Mouse (Mus musculus) hindbrain, embryonic 14.5 days (tissue): ENCODE measurements around the gene Gm20820. TPM values are rescaled to one million over a fixed set of nuclear protein-coding genes. Genes with fewer than 3 reads are reported as not detected.
"Not testable (repeated sequence)": the region's sequence is repeated elsewhere in the genome, so short reads cannot be mapped to it uniquely, and the experiment has no call there.

Source experiments
- ATAC-seq: fragments of 200-750 bp; cut with Nextera tagmentation; 2 replicates; pipeline ENCODE4 v1.8.0; 2017; ENCODE audit warnings: moderate number of reproducible peaks, mild to moderate bottlenecking, moderate TSS enrichment, moderate library complexity; ENCODE audit not compliant: low FRiP score
- DNase-seq: peaks from one replicate; pipeline ENCODE4 v3.0.0-alpha.2; 2015; ENCODE audit warnings: low spot score
- H3K27ac ChIP-seq: fragments of 300-500 bp; sonication (generic); 2 replicates; pipeline ENCODE4 v1.5.1; 2014; ENCODE audit warnings: mild to moderate bottlenecking, moderate library complexity
- H3K27me3 ChIP-seq: fragments of 300-500 bp; sonication (generic); 2 replicates; pipeline ENCODE4 v1.6.1; 2014; ENCODE audit warnings: mild to moderate bottlenecking, low read length, mixed read lengths; ENCODE audit not compliant: control insufficient read depth, insufficient read depth
- H3K36me3 ChIP-seq: fragments of 300-500 bp; sonication (generic); replicated peaks from 2 replicates; pipeline ENCODE4 v1.6.1; 2014; ENCODE audit not compliant: control insufficient read depth, insufficient read depth
- H3K4me1 ChIP-seq: fragments of 300-500 bp; sonication (generic); replicated peaks from 2 replicates; pipeline ENCODE4 v1.6.1; 2014; ENCODE audit warnings: antibody characterized with exemption, low read length, mixed read lengths; ENCODE audit not compliant: control insufficient read depth, insufficient read depth
- H3K4me2 ChIP-seq: fragments of 300-500 bp; sonication (generic); replicated peaks from 2 replicates; pipeline ENCODE4 v1.6.1; 2014; ENCODE audit warnings: mild to moderate bottlenecking, moderate library complexity
- H3K4me3 ChIP-seq: fragments of 300-500 bp; sonication (generic); replicated peaks from 2 replicates; pipeline ENCODE4 v1.5.1; 2014; ENCODE audit warnings: mild to moderate bottlenecking, low read length
- H3K9ac ChIP-seq: fragments of 300-500 bp; sonication (generic); 2 replicates; pipeline ENCODE4 v1.6.1; 2014
- H3K9me3 ChIP-seq: fragments of 300-500 bp; sonication (generic); 2 replicates; pipeline ENCODE4 v1.6.1; 2016; ENCODE audit warnings: low read length; ENCODE audit not compliant: control insufficient read depth
- WGBS: fragments of 180-500 bp; shearing (Covaris S2); extraction: QIAGEN DNeasy Blood & Tissue Kit; methylation state at CpG from one replicate; pipeline ENCODE4 v1.1.7; 2014; 5-methylcytosine and 5-hydroxymethylcytosine counted together
- polyA plus RNA-seq: library from polyadenylated mRNA; unstranded; fragments of >200 nt; fragmentation: Nextera tagmentation; extraction: Ambion mirVana; gene quantifications from 2 replicates; pipeline ENCODE4 v1.2.1, GENCODE M21; 2014

Gene Gm20820
- polyA plus RNA-seq = not detected in 2 replicates

DNA sequence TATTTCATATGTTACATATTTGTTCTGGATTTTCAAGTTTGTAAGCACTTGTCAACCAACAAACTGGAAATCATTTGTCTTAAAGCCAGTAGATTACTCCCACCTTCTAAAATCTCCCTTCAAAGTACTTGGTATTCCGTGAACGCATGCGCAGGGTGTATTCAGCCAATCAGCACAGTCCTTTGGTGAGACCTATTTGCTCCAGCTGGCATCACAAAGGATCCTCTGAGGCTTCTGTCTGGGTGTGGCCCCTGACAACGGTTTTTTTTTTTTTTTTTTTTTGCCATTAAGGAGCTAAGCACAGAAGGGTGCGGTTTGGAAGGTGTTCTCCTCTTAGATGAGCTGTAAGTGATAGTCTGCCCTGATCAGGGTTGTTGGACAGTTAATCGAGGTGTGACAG, at the start of gene Gm20820:
Gm20820 (plus strand) TSS at position 301 of the 400 bp plus-strand sequence.
- H3K27me3 ChIP-seq, H3K9ac ChIP-seq, H3K36me3 ChIP-seq, H3K9me3 ChIP-seq, H3K27ac ChIP-seq, H3K4me3 ChIP-seq, ATAC-seq, H3K4me1 ChIP-seq, H3K4me2 ChIP-seq, DNase-seq: not testable (repeated sequence)
- no CpG with 5 or more reads among the region's 6 CpGs for WGBS
